Mouse (Mus musculus): ENCODE measurements around the gene Slc15a1. TPM values are rescaled to one million over a fixed set of nuclear protein-coding genes. Genes with fewer than 3 reads are reported as not detected.

The Slc15a1 gene
- polyA plus RNA-seq, 1 experiment from 2014 or later, result 0.08 TPM

DNA sequence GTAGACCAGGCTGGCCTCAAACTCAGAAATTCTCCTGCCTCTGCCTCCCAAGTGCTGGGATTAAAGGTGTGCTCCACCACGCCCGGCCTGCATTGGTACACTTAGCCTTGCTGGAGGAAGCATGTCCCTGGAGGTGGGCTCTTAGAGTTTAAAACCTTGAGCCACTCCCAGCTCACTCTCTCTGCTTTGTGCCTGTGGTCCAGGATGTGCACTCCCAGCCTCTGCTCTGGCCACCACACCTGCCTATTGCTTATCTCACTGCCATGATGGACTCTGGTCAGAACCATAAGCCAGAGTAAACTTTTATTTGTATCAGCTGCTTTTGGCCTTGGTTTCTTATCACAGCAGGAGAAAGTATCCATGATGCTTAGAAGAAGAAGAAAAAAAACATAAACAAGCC lies 40.7 kb downstream of the Slc15a1 start:
- no peaks in the 10 kb centered on the region for H3K4me1 ChIP-seq
- no peak overlapping the region for H3K27ac ChIP-seq
- no peaks in the 10 kb centered on the region for H3K36me3 ChIP-seq
- H3K27me3 ChIP-seq, result no peaks in the 10 kb centered on the region
- no peak overlapping the region for H3K4me3 ChIP-seq
- no peaks in the 10 kb centered on the region for H3K9me3 ChIP-seq
- no peak overlapping the region for H3K4me2 ChIP-seq
- 92% methylated on average over 2 of the region's 2 CpGs for WGBS
- no peak for ATAC-seq (ENCODE audit: insufficient number of reproducible peaks, insufficient read depth, low FRiP score, low TSS enrichment, low read depth)
- no peak overlapping the region for H3K9ac ChIP-seq

DNA sequence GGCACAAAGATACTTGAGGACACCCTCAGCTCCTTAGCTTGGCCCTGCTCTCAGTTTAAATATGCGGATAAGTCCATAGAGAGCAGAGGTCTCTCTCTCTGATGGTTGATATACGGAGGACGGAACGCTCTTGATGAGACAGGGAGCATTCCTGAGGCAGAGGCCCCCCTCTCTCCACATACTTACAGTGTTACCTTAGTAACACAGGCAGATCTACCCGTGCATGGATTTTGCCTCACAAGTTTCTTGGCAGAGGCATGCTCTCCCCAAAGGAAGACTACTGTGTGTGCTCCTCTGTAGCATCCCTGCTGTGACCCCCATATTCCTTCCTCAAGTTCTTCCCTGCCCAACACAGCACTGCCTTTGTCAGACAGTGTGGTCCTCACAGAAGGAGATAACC lies 42.3 kb downstream of the Slc15a1 start:
- H3K4me2 ChIP-seq, result no peak overlapping the region
- H3K4me1 ChIP-seq, result no peaks in the 10 kb centered on the region; the same call in 1 of the 2 replicates
- WGBS, result 60% methylated on average over 5 of the region's 5 CpGs
- no peaks in the 10 kb centered on the region for H3K36me3 ChIP-seq
- no peak overlapping the region for H3K9ac ChIP-seq
- no peak overlapping the region for H3K27ac ChIP-seq
- H3K9me3 ChIP-seq, result no peaks in the 10 kb centered on the region
- no peak for ATAC-seq (ENCODE audit: insufficient number of reproducible peaks, insufficient read depth, low FRiP score, low TSS enrichment, low read depth)
- H3K4me3 ChIP-seq, result no peak overlapping the region
- H3K27me3 ChIP-seq, result no peaks in the 10 kb centered on the region

DNA sequence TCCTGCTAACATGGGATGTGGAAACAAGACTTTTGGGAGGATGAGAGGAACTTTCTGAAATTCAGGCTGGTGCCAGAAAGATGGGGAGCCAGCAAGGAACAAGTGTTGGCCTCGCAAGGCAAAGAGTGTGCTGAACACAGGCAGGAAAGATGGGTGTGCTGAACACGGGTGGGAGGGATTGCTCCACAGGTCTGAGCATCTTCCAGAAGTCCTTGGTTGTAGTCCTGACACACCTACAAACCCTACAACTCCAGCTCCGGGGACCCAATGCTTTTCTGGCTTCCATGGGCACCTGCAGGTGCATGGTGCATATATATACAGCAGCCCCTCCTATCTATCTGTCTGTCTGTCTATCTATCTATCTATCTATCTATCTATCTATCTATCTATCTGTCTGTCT lies 44.1 kb downstream of the Slc15a1 start:
- Histone ChIP-seq H3K4me2 (no peak overlapping the region), H3K36me3 (no peaks in the 10 kb centered on the region), H3K27ac (no peak overlapping the region), H3K9ac (no peak overlapping the region), H3K27me3 (no peaks in the 10 kb centered on the region), H3K9me3 (no peaks in the 10 kb centered on the region), H3K4me3 (no peak overlapping the region), H3K4me1 (peaks cover 5% of the 10 kb centered on the region; the same call in 1 of the 2 replicates)
- ATAC-seq (ENCODE audit: insufficient number of reproducible peaks, insufficient read depth, low FRiP score, low TSS enrichment, low read depth), result no peak
- 89% methylated on average over 3 of the region's 3 CpGs for WGBS

DNA sequence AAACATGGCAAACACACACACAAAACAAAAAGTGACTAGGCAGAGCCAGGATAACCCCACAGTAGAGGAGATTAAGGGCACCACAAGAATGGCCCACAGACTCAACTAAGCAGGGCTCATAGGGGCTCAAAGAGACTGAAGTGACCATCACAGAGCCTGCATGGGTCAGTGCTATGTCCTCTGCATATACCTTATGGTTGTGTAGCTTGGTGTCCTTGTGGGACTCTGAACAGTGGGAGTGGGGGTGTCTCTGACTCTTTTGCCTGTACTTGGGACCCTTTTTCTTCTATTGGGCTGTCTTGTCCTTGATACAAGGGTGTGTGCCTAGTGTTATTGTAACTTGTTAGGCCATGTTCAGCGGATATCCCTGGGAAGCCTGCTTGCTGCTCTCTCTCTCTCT lies 46.5 kb downstream of the Slc15a1 start:
- no peak for ATAC-seq (ENCODE audit: insufficient number of reproducible peaks, insufficient read depth, low FRiP score, low TSS enrichment, low read depth)
- H3K4me2 ChIP-seq, result no peak overlapping the region
- H3K36me3 ChIP-seq, result no peaks in the 10 kb centered on the region
- H3K27me3 ChIP-seq, result no peaks in the 10 kb centered on the region
- 61% methylated on average over 1 of the region's 1 CpGs for WGBS
- H3K9me3 ChIP-seq, result peaks cover 5% of the 10 kb centered on the region; the same call in 1 of the 2 replicates
- H3K9ac ChIP-seq, result no peak overlapping the region
- no peak overlapping the region for H3K27ac ChIP-seq
- H3K4me3 ChIP-seq, result no peak overlapping the region
- peaks cover 5% of the 10 kb centered on the region; the same call in 1 of the 2 replicates for H3K4me1 ChIP-seq

DNA sequence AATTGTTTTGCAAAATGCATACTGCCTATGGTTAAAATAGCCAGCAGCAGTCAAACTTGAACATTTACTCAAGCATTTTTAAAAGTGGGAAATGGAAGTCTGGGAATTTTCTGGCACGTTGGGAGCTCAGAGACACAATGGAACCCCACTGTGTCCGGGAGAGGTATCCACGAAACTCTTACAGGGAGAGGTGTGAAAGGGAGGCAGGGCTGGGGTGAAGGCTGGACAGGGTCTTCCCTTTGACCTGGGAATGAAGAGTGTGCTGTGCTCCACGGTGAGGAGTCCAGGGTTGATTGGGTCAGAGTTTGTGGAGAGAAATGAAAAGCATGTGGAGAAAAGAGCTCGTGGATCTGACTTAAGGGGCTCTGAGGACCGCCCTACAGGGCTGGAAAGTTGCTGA lies 47.5 kb downstream of the Slc15a1 start:
- no peak overlapping the region for H3K4me2 ChIP-seq
- ATAC-seq (ENCODE audit: insufficient number of reproducible peaks, insufficient read depth, low FRiP score, low TSS enrichment, low read depth), result no peak
- no peak overlapping the region for H3K4me3 ChIP-seq
- H3K27me3 ChIP-seq, result no peaks in the 10 kb centered on the region
- H3K36me3 ChIP-seq, result no peaks in the 10 kb centered on the region
- H3K27ac ChIP-seq, result no peak overlapping the region
- H3K9me3 ChIP-seq, result peaks cover 5% of the 10 kb centered on the region; the same call in 1 of the 2 replicates
- H3K4me1 ChIP-seq, result peaks cover 5% of the 10 kb centered on the region; the same call in 1 of the 2 replicates
- 56% methylated on average over 6 of the region's 6 CpGs for WGBS
- no peak overlapping the region for H3K9ac ChIP-seq

DNA sequence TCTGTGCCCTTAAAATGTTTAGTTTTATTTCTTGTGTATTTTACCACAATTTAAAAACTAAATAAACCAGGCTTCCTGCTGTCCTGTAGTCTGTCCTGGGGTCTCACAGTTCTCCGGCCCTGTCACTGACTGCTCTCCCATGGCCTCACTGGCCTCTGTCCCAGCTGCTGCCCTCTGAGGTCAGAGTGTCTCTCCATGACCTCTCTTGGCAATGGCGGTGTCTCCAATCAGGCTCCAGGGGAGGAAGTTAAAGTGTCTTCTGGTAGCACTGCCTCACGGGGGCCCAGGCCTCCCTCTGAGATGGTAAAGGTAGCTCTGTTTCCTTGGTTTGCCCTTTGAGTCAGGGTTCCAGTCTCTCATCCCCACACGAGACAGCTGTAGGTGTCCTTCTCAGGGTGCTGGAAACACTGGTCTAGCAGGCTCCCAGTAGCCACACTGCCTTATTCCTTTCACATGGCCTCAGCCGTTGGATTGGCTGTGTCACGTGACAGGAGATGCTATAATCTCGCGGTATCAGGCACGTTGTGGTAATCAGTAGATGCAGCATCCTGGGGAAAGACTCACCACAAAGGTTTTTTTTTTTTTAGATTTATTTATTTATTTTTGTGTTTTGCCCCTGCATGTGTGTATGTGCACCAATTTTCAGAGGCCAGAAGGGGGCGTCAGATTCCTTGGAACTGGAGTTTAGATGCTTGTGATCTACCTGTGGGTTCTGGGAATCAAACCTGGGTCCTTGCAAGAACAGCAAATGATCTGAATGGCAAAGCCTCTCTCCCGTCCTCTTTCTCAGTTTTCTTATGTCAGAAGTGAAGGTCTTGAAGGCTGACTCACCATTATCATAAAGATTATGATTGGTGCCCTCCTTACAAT lies 48.4 kb downstream of the Slc15a1 start:
- Histone ChIP-seq H3K4me2 (no peak overlapping the region), H3K36me3 (no peaks in the 10 kb centered on the region), H3K9me3 (peaks cover 5% of the 10 kb centered on the region; the same call in 1 of the 2 replicates), H3K4me3 (no peak overlapping the region), H3K4me1 (peaks cover 5% of the 10 kb centered on the region; the same call in 1 of the 2 replicates), H3K27me3 (no peaks in the 10 kb centered on the region), H3K27ac (no peak overlapping the region), H3K9ac (no peak overlapping the region)
- WGBS, result 80% methylated on average over 11 of the region's 11 CpGs
- no peak for ATAC-seq (ENCODE audit: insufficient number of reproducible peaks, insufficient read depth, low FRiP score, low TSS enrichment, low read depth)

DNA sequence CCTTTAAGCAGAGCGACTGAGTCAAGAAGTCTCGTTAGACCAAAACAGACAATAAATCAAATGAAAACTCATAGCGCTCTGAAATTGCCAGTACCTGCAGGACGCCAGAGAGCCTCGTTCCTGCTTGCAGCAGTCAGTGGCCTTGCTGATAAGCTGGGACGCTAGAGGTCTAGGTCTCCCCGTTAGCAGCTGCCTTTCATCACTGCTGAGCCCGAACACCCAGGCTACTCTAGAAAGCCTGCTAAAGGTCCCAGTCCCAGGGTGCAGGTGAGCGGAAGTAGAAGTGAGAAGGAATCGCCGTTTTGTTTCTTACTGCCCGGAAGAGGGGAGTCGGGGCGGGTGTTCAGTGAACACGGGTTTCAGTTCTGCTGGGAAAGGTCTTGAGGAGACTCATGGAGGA lies 49.1 kb downstream of the Slc15a1 start:
- no peaks in the 10 kb centered on the region for H3K27me3 ChIP-seq
- no peak overlapping the region for H3K4me3 ChIP-seq
- no peak overlapping the region for H3K27ac ChIP-seq
- peaks cover 5% of the 10 kb centered on the region; the same call in 1 of the 2 replicates for H3K4me1 ChIP-seq
- H3K9ac ChIP-seq, result no peak overlapping the region
- no peak for ATAC-seq (ENCODE audit: insufficient number of reproducible peaks, insufficient read depth, low FRiP score, low TSS enrichment, low read depth)
- H3K4me2 ChIP-seq, result no peak overlapping the region
- 88% methylated on average over 15 of the region's 15 CpGs for whole genome bisulfite sequencing
- no peaks in the 10 kb centered on the region for H3K36me3 ChIP-seq
- peaks cover 5% of the 10 kb centered on the region; the same call in 1 of the 2 replicates for H3K9me3 ChIP-seq

DNA sequence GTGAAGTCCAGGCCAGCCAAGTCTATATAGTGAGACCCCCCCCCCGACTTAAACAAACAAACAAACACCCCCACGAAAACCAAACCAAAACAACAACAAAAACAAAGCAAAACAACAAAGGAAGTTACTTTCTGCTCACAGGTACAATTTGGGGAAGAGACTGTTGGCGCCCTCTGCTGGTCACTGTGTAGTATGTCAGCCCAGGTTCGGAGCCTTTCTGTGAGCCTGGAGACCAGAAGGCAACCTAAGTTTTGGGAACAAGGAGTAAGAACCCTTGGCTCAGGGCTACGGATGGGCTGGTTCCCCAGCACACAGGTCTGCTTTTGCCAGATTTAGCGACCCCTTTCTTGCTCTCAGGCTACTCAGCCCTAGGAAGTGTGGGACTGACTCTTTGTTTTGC lies 49.5 kb downstream of the Slc15a1 start:
- H3K36me3 ChIP-seq, result no peaks in the 10 kb centered on the region
- H3K9ac ChIP-seq, result no peak overlapping the region
- 5% methylated on average over 6 of the region's 6 CpGs for WGBS
- no peak overlapping the region for H3K4me3 ChIP-seq
- H3K27ac ChIP-seq, result no peak overlapping the region
- H3K9me3 ChIP-seq, result peaks cover 5% of the 10 kb centered on the region; the same call in 1 of the 2 replicates
- no peak for ATAC-seq (ENCODE audit: insufficient number of reproducible peaks, insufficient read depth, low FRiP score, low TSS enrichment, low read depth)
- H3K4me2 ChIP-seq, result no peak overlapping the region
- H3K4me1 ChIP-seq, result peaks cover 5% of the 10 kb centered on the region; the same call in 1 of the 2 replicates
- H3K27me3 ChIP-seq, result no peaks in the 10 kb centered on the region

DNA sequence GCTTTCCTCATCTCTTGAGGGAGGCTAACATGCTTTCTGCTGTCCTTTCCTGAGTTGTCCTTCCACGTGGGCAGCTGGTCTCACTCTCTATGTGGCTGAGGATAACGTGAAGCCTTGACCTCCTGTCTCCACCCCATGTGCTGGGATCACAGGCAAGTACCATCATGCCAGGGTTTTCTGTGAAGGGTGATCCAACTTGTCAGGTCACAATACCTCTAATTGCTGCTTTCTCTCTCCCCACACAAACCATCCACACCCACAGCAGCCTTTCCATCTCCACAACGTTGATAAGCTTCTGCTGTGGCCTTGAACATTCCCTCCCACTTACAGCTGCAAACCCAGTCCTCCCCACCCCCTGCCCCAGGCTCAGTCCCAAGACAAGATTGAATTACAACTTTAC lies 51.9 kb downstream of the Slc15a1 start:
- no peaks in the 10 kb centered on the region for H3K36me3 ChIP-seq
- no peak overlapping the region for H3K9ac ChIP-seq
- 45% methylated on average over 3 of the region's 3 CpGs for WGBS
- ATAC-seq (ENCODE audit: insufficient number of reproducible peaks, insufficient read depth, low FRiP score, low TSS enrichment, low read depth), result no peak
- peaks cover 5% of the 10 kb centered on the region; the same call in 1 of the 2 replicates for H3K9me3 ChIP-seq
- H3K4me3 ChIP-seq, result no peak overlapping the region
- H3K27ac ChIP-seq, result no peak overlapping the region
- H3K4me1 ChIP-seq, result peaks cover 5% of the 10 kb centered on the region; the same call in 1 of the 2 replicates
- no peak overlapping the region for H3K4me2 ChIP-seq
- no peaks in the 10 kb centered on the region for H3K27me3 ChIP-seq

DNA sequence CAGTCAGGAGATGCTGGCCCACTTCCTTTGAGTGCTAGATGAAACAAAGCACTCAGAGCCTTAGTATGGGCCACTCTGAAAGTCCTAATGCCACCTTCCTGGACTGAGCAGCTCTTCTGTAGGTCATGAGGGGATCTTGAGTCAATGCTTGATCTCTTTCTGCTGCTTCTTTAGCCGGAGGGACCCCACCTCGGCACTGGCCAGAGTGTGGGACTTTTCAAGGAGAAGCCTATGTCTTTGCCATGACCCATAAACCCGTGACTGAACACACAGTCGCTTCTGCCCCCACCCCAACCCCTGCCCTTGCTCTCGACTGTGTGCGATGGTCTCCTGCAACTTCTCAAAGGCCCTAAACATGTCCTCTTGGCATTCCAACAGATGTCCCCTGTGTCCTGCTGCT lies 52.8 kb downstream of the Slc15a1 start:
- Histone ChIP-seq H3K27ac (no peak overlapping the region), H3K27me3 (no peaks in the 10 kb centered on the region), H3K9me3 (peaks cover 5% of the 10 kb centered on the region; the same call in 1 of the 2 replicates), H3K36me3 (no peaks in the 10 kb centered on the region), H3K4me3 (no peak overlapping the region), H3K4me2 (no peak overlapping the region), H3K9ac (no peak overlapping the region), H3K4me1 (peaks cover 4% of the 10 kb centered on the region; the same call in 1 of the 2 replicates)
- ATAC-seq (ENCODE audit: insufficient number of reproducible peaks, insufficient read depth, low FRiP score, low TSS enrichment, low read depth), result no peak
- WGBS, result 85% methylated on average over 6 of the region's 6 CpGs

DNA sequence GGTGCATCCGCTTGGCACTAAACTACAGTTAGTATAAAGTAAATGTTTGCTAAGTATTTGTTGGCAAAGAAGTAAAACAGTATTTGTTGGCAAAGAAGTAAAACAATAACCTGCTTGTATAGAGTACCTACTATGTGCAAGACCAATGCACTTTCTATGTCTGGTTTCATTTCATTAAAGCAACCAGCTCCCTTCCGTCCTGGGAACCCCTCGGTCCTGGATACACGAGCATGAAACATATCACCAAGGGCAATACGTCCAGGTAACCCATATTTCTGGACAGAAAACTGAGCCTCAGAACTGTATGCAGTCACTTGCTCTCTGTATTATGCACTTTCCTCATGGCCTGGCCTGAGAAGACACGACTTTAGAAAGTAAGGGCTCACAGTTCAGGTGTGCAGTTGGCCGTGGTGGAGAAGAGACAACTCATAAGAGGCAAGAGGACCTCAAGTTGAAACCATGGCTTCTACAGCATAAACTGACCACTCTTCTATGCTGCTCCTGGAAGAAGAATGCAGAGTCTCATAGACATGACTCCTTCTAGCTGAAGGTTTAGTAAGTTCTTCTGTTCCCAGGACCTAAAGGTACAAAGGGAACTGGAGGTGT lies 53.5 kb downstream of the Slc15a1 start:
- Histone ChIP-seq H3K27ac (no peak overlapping the region), H3K9ac (no peak overlapping the region), H3K27me3 (no peaks in the 10 kb centered on the region), H3K4me1 (peaks cover 8% of the 10 kb centered on the region; the same call in 1 of the 2 replicates), H3K9me3 (peaks cover 5% of the 10 kb centered on the region; the same call in 1 of the 2 replicates), H3K36me3 (no peaks in the 10 kb centered on the region), H3K4me3 (no peak overlapping the region), H3K4me2 (peak overlapping the region; percentile 59; the same call in 1 of the 2 replicates)
- 63% methylated on average over 7 of the region's 7 CpGs for WGBS
- ATAC-seq (ENCODE audit: insufficient number of reproducible peaks, insufficient read depth, low FRiP score, low TSS enrichment, low read depth), result no peak

Data from embryonic facial prominence, embryonic 13.5 days (tissue).